Mouse (Mus musculus) heart, adult 2 months (tissue): ENCODE measurements around the gene Slamf8. TPM values are rescaled to one million over a fixed set of nuclear protein-coding genes. Genes with fewer than 3 reads are reported as not detected.
A peak's percentile ranks its signal among the peaks of the same experiment; 100 is the strongest.

ENCODE experiments used
- DNase-seq, 2 experiments: peaks; one replicate each; pipeline ENCODE4 v3.0.0; 2021
- H3K27ac ChIP-seq: fragments of 200-600 bp; 2 replicates; pipeline ENCODE4 v1.8.1; 2022
- H3K27me3 ChIP-seq: fragments of 200-500 bp; 2 replicates; pipeline ENCODE4 v1.6.1; 2012; ENCODE audit warnings: mild to moderate bottlenecking, low read length, inconsistent platforms, mixed read lengths; ENCODE audit not compliant: control insufficient read depth, insufficient read depth
- H3K36me3 ChIP-seq: fragments of 200-500 bp; 2 replicates; pipeline ENCODE4 v1.6.1; 2012; ENCODE audit warnings: low read length, inconsistent platforms; ENCODE audit not compliant: control insufficient read depth, insufficient read depth
- H3K4me1 ChIP-seq: fragments of 200-500 bp; 2 replicates; pipeline ENCODE4 v1.6.1; 2011; ENCODE audit warnings: low read length; ENCODE audit not compliant: control insufficient read depth, insufficient read depth
- H3K4me3 ChIP-seq: fragments of 200-600 bp; 2 replicates; pipeline ENCODE4 v1.8.1; 2022
- H3K79me2 ChIP-seq: fragments of 200-500 bp; replicated peaks from 2 replicates; pipeline ENCODE4 v1.6.1; 2012; ENCODE audit warnings: mild to moderate bottlenecking, inconsistent platforms, low read length, moderate library complexity, mixed read lengths; ENCODE audit not compliant: control insufficient read depth, insufficient read depth
- H3K9ac ChIP-seq: fragments of 200-500 bp; 2 replicates; pipeline ENCODE4 v1.6.1; 2012; ENCODE audit warnings: low read depth, mild to moderate bottlenecking, control low read depth, inconsistent platforms, low read length, mixed read lengths
- CTCF ChIP-seq: fragments of 200-600 bp; IDR thresholded peaks from 2 replicates; pipeline ENCODE4 v1.8.1; 2022; ENCODE audit warnings: antibody characterized with exemption, mild to moderate bottlenecking, moderate library complexity
- EP300 ChIP-seq: fragments of 200-500 bp; IDR thresholded peaks from 2 replicates; pipeline ENCODE4 v1.6.1; 2011; ENCODE audit warnings: low read depth, low read length, control low read depth; ENCODE audit not compliant: insufficient read depth
- POLR2A ChIP-seq: fragments of 200-500 bp; IDR thresholded peaks from 2 replicates; pipeline ENCODE4 v1.6.1; 2011; ENCODE audit warnings: mild to moderate bottlenecking, low read depth, low read length, control low read depth; ENCODE audit not compliant: insufficient read depth
- WGBS: fragments of 180-500 bp; shearing (Covaris S2); methylation state at CpG from one replicate; pipeline ENCODE4 v1.1.7; 2018; 5-methylcytosine and 5-hydroxymethylcytosine counted together
- intact Hi-C: fragments of 180-260 bp; cut with DNase I; formaldehyde crosslinking; loops from one replicate; pipeline ENCODE4 v1.15.1; 2025
- polyA plus RNA-seq: library from polyadenylated mRNA; depleted of rRNA; stranded (reverse); fragments of >200 nt; gene quantifications from 2 replicates; pipeline ENCODE4 v1.2.3, GENCODE M21; 2012; rRNA removed
- total RNA-seq, 2 experiments: library from RNA; stranded (reverse); gene quantifications; 2 replicates each; pipeline ENCODE4 v1.2.3; 2021

Slamf8 gene
- total and polyA plus RNA-seq, 3 experiments, result 0.30 to 1.3 (median 0.34) TPM

- TF ChIP-seq CTCF (no peak), EP300 (no peak), POLR2A (no peak)
- H3K36me3 ChIP-seq, result no peaks in the 10 kb centered on the region
- no peak overlapping the region for H3K27ac ChIP-seq
- no peak overlapping the region for H3K4me3 ChIP-seq
- intact Hi-C loops, result no loop called here
- DNase-seq, result no peak
- 59% methylated on average over 11 of the region's 11 CpGs for whole genome bisulfite sequencing
- no peaks in the 10 kb centered on the region for H3K79me2 ChIP-seq
- no peak overlapping the region for H3K9ac ChIP-seq
- H3K4me1 ChIP-seq, result no peaks in the 10 kb centered on the region
- H3K27me3 ChIP-seq, result no peaks in the 10 kb centered on the region
Measured at GRCm38 (mm10) chr1:172540283-172540820, 50.0 kb downstream of the Slamf8 start.

- H3K4me3 ChIP-seq, result no peak overlapping the region
- H3K36me3 ChIP-seq, result no peaks in the 10 kb centered on the region
- no peaks in the 10 kb centered on the region for H3K79me2 ChIP-seq
- DNase-seq, result no peak
- no peak overlapping the region for H3K9ac ChIP-seq
- no peaks in the 10 kb centered on the region for H3K27me3 ChIP-seq
- H3K27ac ChIP-seq, result no peak overlapping the region
- WGBS, result 53% methylated on average over 6 of the region's 6 CpGs
- H3K4me1 ChIP-seq, result no peaks in the 10 kb centered on the region
- TF ChIP-seq CTCF (no peak), POLR2A (no peak), EP300 (no peak)
- intact Hi-C loops, result no loop called here
Measured at GRCm38 (mm10) chr1:172539827-172540226, 50.5 kb downstream of the Slamf8 start.

GRCm38 (mm10) chr1:172535116-172535515 lies 55.3 kb downstream of the Slamf8 start:
- H3K79me2 ChIP-seq, result no peaks in the 10 kb centered on the region
- WGBS, result 79% methylated on average over 16 of the region's 16 CpGs
- H3K27me3 ChIP-seq, result no peaks in the 10 kb centered on the region
- intact Hi-C loops, result no loop called here
- peaks cover 6% of the 10 kb centered on the region for H3K4me1 ChIP-seq
- no peak for TF ChIP-seq POLR2A
- TF ChIP-seq EP300, result no peak
- TF ChIP-seq CTCF, result no peak
- no peak for DNase-seq
- H3K36me3 ChIP-seq, result no peaks in the 10 kb centered on the region
- H3K4me3 ChIP-seq, result no peak overlapping the region
- H3K9ac ChIP-seq, result no peak overlapping the region
- H3K27ac ChIP-seq, result no peak overlapping the region

- H3K9ac ChIP-seq, result no peak overlapping the region
- H3K4me3 ChIP-seq, result no peak overlapping the region
- H3K4me1 ChIP-seq, result peaks cover 6% of the 10 kb centered on the region
- TF ChIP-seq CTCF (no peak), EP300 (no peak), POLR2A (no peak)
- peak in 1 of 2 experiments; percentile 55 for DNase-seq
- no peak overlapping the region for H3K27ac ChIP-seq
- WGBS, result 17% methylated on average over 13 of the region's 13 CpGs
- intact Hi-C loops, result loop anchor here (2.0 kb wide), 1 partner anchor 16 kb away; no protein-coding TSS in a partner anchor
- no peaks in the 10 kb centered on the region for H3K79me2 ChIP-seq
- H3K36me3 ChIP-seq, result no peaks in the 10 kb centered on the region
- H3K27me3 ChIP-seq, result no peaks in the 10 kb centered on the region
Measured at GRCm38 (mm10) chr1:172532551-172532950, 57.8 kb downstream of the Slamf8 start.

Other genes with a start within 250 kb of the Slamf8 start
- under 1 TPM; 0.07 to 0.08 TPM for gene Kcnj10, start 249.4 kb downstream of the Slamf8 start, total RNA-seq
- 0.26 and 0.27 TPM in 2 replicates for gene Kcnj10, start 249.4 kb downstream of the Slamf8 start, polyA plus RNA-seq
- 1 to 10 TPM; 3.8 to 4.2 TPM for gene Pigm, start 214.0 kb downstream of the Slamf8 start, total RNA-seq
- gene Pigm, start 214.0 kb downstream of the Slamf8 start, polyA plus RNA-seq, result 3.3 and 3.7 TPM in 2 replicates
- 1 to 10 TPM; 1.2 to 2.3 TPM for gene Slamf9, start 115.2 kb downstream of the Slamf8 start, total RNA-seq
- gene Slamf9, start 115.2 kb downstream of the Slamf8 start, polyA plus RNA-seq, result 6.8 and 7.0 TPM in 2 replicates
- under 1 TPM; 0.36 to 0.47 TPM for gene Igsf9, start 108.8 kb downstream of the Slamf8 start, total RNA-seq
- 2.1 and 3.8 TPM in 2 replicates for gene Igsf9, start 108.8 kb downstream of the Slamf8 start, polyA plus RNA-seq
- 10 to 100 TPM; 65.5 to 77.8 TPM for gene Tagln2, start 90.5 kb downstream of the Slamf8 start, total RNA-seq
- gene Tagln2, start 90.5 kb downstream of the Slamf8 start, polyA plus RNA-seq, result 131 and 152 TPM in 2 replicates
- gene Cfap45, start 69.8 kb downstream of the Slamf8 start, total RNA-seq, result under 1 TPM; 0.39 to 0.52 TPM
- gene Cfap45, start 69.8 kb downstream of the Slamf8 start, polyA plus RNA-seq, result 0.26 and 0.53 TPM in 2 replicates
- not detected for gene Vsig8, start 34.6 kb downstream of the Slamf8 start, total RNA-seq
- gene Vsig8, start 34.6 kb downstream of the Slamf8 start, polyA plus RNA-seq, result not detected in 2 replicates
- not detected for gene Fcrl6, start 12.0 kb upstream of the Slamf8 start, total RNA-seq
- gene Fcrl6, start 12.0 kb upstream of the Slamf8 start, polyA plus RNA-seq, result not detected in 2 replicates
- 10 to 100 TPM; 10.1 to 12.3 TPM for gene Dusp23, start 42.4 kb upstream of the Slamf8 start, total RNA-seq
- 22.0 and 38.1 TPM in 2 replicates for gene Dusp23, start 42.4 kb upstream of the Slamf8 start, polyA plus RNA-seq
- gene Crp, start 107.5 kb upstream of the Slamf8 start, total RNA-seq, result not detected
- 0.44 TPM in 1 of 2 replicates, not detected in the other for gene Crp, start 107.5 kb upstream of the Slamf8 start, polyA plus RNA-seq